Mouse (Mus musculus) neural tube, embryonic 10.5 days (tissue): ENCODE results near the gene Phf13.
"Not testable (repeated sequence)": the region's sequence is repeated elsewhere in the genome, so short reads cannot be mapped to it uniquely, and the experiment has no call there.

Experiments used
- DNase-seq: peaks from one replicate; pipeline ENCODE4 v3.0.0-alpha.2; 2017; ENCODE audit warnings: low spot score; ENCODE audit errors: extremely low spot score

Gene Phf13

GRCm38 (mm10) chr4:151996173-151996950 is at the start of gene Phf13:
Gene Phf13 (minus strand): TSS chr4:151996258.
- peak; percentile 99 for DNase-seq

- DNase-seq: no peak
Observed at GRCm38 (mm10) chr4:152044609-152045008, 48.6 kb upstream of the Phf13 start.

- DNase-seq: no peak
Observed at GRCm38 (mm10) chr4:152043171-152043570, 47.1 kb upstream of the Phf13 start.

- DNase-seq: no peak
Observed at GRCm38 (mm10) chr4:152041924-152042641, 46.0 kb upstream of the Phf13 start.

- no peak for DNase-seq
Observed at GRCm38 (mm10) chr4:152039831-152040310, 43.8 kb upstream of the Phf13 start.

GRCm38 (mm10) chr4:152038985-152039830 is 43.1 kb upstream of the Phf13 start, which contains the start of gene Nol9:
Gene Nol9 (plus strand): TSS chr4:152039321.
- DNase-seq: peak; percentile 96

- DNase-seq: no peak
Observed at GRCm38 (mm10) chr4:152038225-152038984, 42.3 kb upstream of the Phf13 start, which contains the start of gene Tas1r1. Gene Tas1r1 (minus strand): TSS chr4:152038568.

GRCm38 (mm10) chr4:152036464-152036863 is 40.4 kb upstream of the Phf13 start:
- not testable (repeated sequence) for DNase-seq

- no peak for DNase-seq
Observed at GRCm38 (mm10) chr4:152032922-152033321, 36.9 kb upstream of the Phf13 start.

GRCm38 (mm10) chr4:152029997-152030396 is 33.9 kb upstream of the Phf13 start:
- DNase-seq: no peak

- DNase-seq: no peak
Observed at GRCm38 (mm10) chr4:152029087-152029486, 33.0 kb upstream of the Phf13 start.

- no peak for DNase-seq
Observed at GRCm38 (mm10) chr4:152028456-152028855, 32.4 kb upstream of the Phf13 start.

- peak; percentile 92 for DNase-seq
Observed at GRCm38 (mm10) chr4:152027524-152027923, 31.5 kb upstream of the Phf13 start, which contains the start of gene Zbtb48. Gene Zbtb48 (minus strand): TSS chr4:152027671.

GRCm38 (mm10) chr4:152026751-152027508 is 30.9 kb upstream of the Phf13 start:
- DNase-seq: no peak

- DNase-seq: no peak
Observed at GRCm38 (mm10) chr4:152024525-152024924, 28.5 kb upstream of the Phf13 start.

GRCm38 (mm10) chr4:152022506-152022905 is 26.4 kb upstream of the Phf13 start:
- DNase-seq: no peak

GRCm38 (mm10) chr4:152021568-152022097 is 25.6 kb upstream of the Phf13 start:
- DNase-seq: no peak

- DNase-seq: no peak
Observed at GRCm38 (mm10) chr4:152020024-152020423, 24.0 kb upstream of the Phf13 start.

GRCm38 (mm10) chr4:152019073-152019472 is 23.0 kb upstream of the Phf13 start:
- no peak for DNase-seq
